Mouse (Mus musculus): Measurements from ENCODE around the gene Neurog1. TPM values are rescaled to one million over a fixed set of nuclear protein-coding genes. Genes with fewer than 3 reads are reported as not detected.

Gene Neurog1
- total and polyA plus RNA-seq, 3 experiments, result not detected

DNA sequence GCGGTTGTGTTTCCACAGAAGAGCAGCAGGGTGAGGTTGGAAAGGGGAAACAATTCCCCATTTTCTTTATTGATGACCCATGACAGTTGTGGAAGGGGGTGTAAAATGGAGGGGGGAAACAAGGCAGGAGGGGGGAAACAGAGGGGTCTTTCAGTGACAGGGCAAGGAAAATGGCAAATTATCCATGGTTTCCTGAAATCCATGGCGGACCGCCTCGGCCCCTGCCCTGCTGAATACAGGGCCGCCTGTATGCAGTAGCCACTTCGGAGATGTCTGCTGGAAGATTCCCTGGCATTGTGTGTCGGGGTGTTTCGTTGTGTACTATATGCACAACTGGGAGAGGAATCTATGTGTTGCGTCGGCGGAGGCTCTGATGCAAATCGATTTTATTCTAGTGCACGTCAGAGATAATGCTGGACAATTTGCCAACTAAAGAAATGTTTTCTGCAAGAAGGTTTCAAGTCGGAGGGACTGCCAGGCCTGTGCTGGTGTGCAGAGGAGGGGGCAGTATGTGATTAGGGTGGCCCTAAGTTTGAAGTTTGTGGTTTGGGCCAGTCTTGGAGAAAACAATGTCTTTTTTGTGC, 4.8 kb upstream of the Neurog1 start:
- no peak for DNase-seq (ENCODE audit: low read depth, low spot score)
- Histone ChIP-seq H3K4me3 (ENCODE audit: control insufficient read depth in 1 of 2, insufficient read depth in 1 of 2, low read depth in 2 of 2, low read length in 2 of 2) (no peak overlapping the region), H3K36me3 (ENCODE audit: control insufficient read depth in 1 of 2, insufficient read depth in 2 of 2, low read length in 2 of 2) (no peaks in the 10 kb centered on the region), H3K4me1 (ENCODE audit: control insufficient read depth in 1 of 2, insufficient read depth in 2 of 2, low read length in 2 of 2) (no peaks in the 10 kb centered on the region), H3K27ac (ENCODE audit: control insufficient read depth, low read depth, low read length) (no peak overlapping the region), H3K9ac (ENCODE audit: control insufficient read depth, low read depth, low read length, poor library complexity, severe bottlenecking) (no peak overlapping the region), H3K27me3 (ENCODE audit: control insufficient read depth in 1 of 2, insufficient read depth in 2 of 2, low read length in 2 of 2) (no peaks in the 10 kb centered on the region), H3K9me3 (replicated peaks; ENCODE audit: insufficient read depth, low read length) (no peaks in the 10 kb centered on the region), H3K79me2 (ENCODE audit: control insufficient read depth, insufficient read depth, low read length, poor library complexity) (no peaks in the 10 kb centered on the region)
- TF ChIP-seq ZC3H11A (IDR thresholded peaks at IDR 0.05; ENCODE audit: low read depth, low read length) (no peak), ZNF384 (IDR thresholded peaks at IDR 0.05; ENCODE audit: low read depth, low read length) (no peak), MYC (IDR thresholded peaks at IDR 0.05; ENCODE audit: low read depth, low read length) (no peak), TCF12 (IDR thresholded peaks at IDR 0.05; ENCODE audit: low read depth, low read length) (no peak), POLR2AphosphoS2 (IDR thresholded peaks at IDR 0.05; ENCODE audit: low read length) (no peak)

DNA sequence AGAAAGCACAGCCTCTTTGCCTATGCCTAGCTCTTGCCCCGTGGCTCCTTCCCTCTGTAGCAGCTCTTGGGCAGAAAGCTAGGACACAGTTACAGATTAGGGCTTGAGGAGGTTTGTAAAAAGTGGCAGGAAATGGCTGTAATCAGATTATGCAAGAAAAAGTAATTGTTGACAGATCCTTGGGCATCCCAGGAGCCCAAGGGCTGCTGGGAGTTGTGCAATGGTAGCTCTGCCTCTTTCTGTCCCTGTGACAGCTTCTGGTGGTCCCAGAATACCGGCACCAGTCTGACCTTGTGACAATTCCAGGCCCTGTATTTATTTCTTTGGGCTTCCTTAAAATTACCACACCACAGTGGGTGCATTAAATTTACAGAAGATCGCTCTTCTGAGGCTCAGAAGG, 1.4 kb upstream of the Neurog1 start:
- DNase-seq (ENCODE audit: low read depth, low spot score), result no peak
- Histone ChIP-seq H3K27me3 (ENCODE audit: control insufficient read depth in 1 of 2, insufficient read depth in 2 of 2, low read length in 2 of 2) (no peaks in the 10 kb centered on the region), H3K36me3 (ENCODE audit: control insufficient read depth in 1 of 2, insufficient read depth in 2 of 2, low read length in 2 of 2) (no peaks in the 10 kb centered on the region), H3K27ac (ENCODE audit: control insufficient read depth, low read depth, low read length) (no peak overlapping the region), H3K79me2 (ENCODE audit: control insufficient read depth, insufficient read depth, low read length, poor library complexity) (no peaks in the 10 kb centered on the region), H3K9ac (ENCODE audit: control insufficient read depth, low read depth, low read length, poor library complexity, severe bottlenecking) (no peak overlapping the region), H3K9me3 (replicated peaks; ENCODE audit: insufficient read depth, low read length) (no peaks in the 10 kb centered on the region), H3K4me3 (ENCODE audit: control insufficient read depth in 1 of 2, insufficient read depth in 1 of 2, low read depth in 2 of 2, low read length in 2 of 2) (no peak overlapping the region), H3K4me1 (ENCODE audit: control insufficient read depth in 1 of 2, insufficient read depth in 2 of 2, low read length in 2 of 2) (no peaks in the 10 kb centered on the region)
- TF ChIP-seq ZKSCAN1 (IDR thresholded peaks at IDR 0.05; ENCODE audit: low read depth, low read length), result no peak
- no peak for TF ChIP-seq BHLHE40 (IDR thresholded peaks at IDR 0.05; ENCODE audit: borderline replicate concordance, low read depth, low read length)
- no peak for TF ChIP-seq GATA1 (IDR thresholded peaks at IDR 0.05; ENCODE audit: low read depth, low read length)
- TF ChIP-seq SIN3A (IDR thresholded peaks at IDR 0.05; ENCODE audit: low read length), result no peak
- no peak for TF ChIP-seq EP300 (IDR thresholded peaks at IDR 0.05; ENCODE audit: low read depth in 1 of 2, low read length in 2 of 2)
- TF ChIP-seq MEF2A (IDR thresholded peaks at IDR 0.05; ENCODE audit: extremely low read depth, insufficient replicate concordance, low read depth, low read length, poor library complexity, severe bottlenecking), result no peak
- no peak for TF ChIP-seq MAFK (IDR thresholded peaks at IDR 0.05; ENCODE audit: borderline replicate concordance, low read depth, low read length)
- no peak for TF ChIP-seq CHD1 (IDR thresholded peaks at IDR 0.05; ENCODE audit: low read depth, low read length)
- TF ChIP-seq UBTF (IDR thresholded peaks at IDR 0.05; ENCODE audit: borderline replicate concordance, insufficient read depth, low read depth, low read length), result no peak
- no peak for TF ChIP-seq POLR2AphosphoS5 (IDR thresholded peaks at IDR 0.05; ENCODE audit: borderline replicate concordance, low read depth, low read length)
- no peak for TF ChIP-seq ELF1 (IDR thresholded peaks at IDR 0.05; ENCODE audit: low read depth, low read length)
- TF ChIP-seq RCOR1 (IDR thresholded peaks at IDR 0.05; ENCODE audit: low read depth, low read length), result no peak
- TF ChIP-seq USF1 (IDR thresholded peaks at IDR 0.05; ENCODE audit: low read depth, low read length), result no peak
- TF ChIP-seq RAD21 (IDR thresholded peaks at IDR 0.05; ENCODE audit: low read depth, low read length), result no peak
- no peak for TF ChIP-seq TAL1 (IDR thresholded peaks at IDR 0.05; ENCODE audit: low read length)
- no peak for TF ChIP-seq NELFE (IDR thresholded peaks at IDR 0.05; ENCODE audit: low read depth, low read length)
